Mouse (Mus musculus): Measurements from ENCODE around the gene BC107364.
"Not testable (repeated sequence)": the region's sequence is repeated elsewhere in the genome, so short reads cannot be mapped to it uniquely, and the experiment has no call there.

The BC107364 gene

DNA sequence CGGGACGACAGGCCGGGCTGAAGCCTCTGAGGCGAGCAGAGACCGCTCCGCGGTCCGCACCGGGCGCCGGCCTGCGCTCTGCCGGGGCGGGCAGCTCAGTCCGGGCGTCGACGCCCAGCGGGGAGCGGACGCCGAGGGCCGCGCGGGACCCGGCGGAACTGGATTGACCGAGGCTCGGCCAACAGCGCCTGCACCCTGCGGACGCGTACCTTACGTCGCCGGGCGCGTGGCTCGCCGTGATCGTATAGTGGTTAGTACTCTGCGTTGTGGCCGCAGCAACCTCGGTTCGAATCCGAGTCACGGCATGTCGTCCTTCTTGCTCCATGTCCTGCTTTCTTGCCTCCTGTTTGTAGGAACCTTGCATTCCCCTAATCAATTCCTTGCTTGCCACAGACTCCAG lies at the start of gene BC107364:
Gene BC107364 (minus strand): TSS at position 45 of the 400 bp plus-strand sequence.
- DNase-seq, result not testable (repeated sequence)

DNA sequence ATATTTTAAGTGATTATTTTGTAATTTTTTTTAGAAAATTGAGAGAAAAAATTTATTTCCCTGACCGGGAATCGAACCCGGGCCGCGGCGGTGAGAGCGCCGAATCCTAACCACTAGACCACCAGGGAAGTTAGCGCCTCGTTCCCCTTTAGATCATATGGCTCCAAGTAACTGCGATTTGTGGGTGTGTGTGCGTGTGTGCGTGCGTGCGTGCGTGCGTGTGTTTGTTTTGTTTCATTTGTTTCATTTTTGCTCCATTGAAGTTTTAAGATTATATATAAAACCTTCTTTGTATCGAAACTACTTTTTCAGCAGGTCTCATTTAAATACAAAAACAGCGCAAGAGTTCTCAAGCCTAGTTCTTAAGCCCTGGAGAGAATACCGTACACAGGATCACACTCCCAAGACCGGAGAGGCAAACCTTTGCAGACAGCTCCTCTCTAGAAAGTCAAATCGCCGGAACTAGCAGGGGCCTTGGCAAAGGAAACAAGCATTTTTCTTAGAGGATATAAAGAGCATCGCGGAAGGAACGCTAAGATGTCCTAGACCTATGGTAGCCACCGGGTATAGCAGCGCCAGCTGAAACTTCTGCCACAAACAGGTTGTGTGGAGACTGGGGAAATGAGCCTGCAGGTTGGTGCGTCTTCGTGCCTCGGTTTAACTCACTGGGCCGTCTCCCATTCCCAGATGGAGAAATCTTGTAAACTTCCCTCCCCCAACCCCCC lies 49.4 kb upstream of the BC107364 start:
- peak; percentile 91 for DNase-seq

DNA sequence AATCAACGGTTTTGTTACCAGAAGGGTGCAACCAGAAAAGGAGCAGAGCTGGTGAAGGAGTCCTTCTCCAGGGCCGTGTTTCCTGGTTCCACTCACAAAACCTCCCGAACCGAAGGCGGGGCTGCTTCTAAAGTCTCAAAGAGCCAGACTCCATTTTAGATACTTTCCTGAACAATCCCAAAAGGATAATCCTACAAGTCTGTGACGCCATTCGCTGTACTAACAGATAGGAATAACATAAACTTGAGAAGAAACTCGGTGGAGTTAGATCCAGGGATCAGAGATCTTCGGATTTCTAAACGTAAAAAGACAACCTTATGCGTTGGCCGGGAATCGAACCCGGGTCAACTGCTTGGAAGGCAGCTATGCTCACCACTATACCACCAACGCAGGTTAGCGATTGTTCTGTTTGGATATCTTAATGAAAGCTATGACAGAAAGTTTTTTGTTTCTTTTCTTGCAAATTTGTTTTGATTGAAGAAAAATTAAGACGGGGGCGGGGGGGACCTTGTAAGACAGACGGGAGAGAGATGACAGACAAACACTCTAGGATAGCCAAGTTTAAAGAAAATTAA lies 48.7 kb upstream of the BC107364 start:
- DNase-seq, result peak; percentile 92

DNA sequence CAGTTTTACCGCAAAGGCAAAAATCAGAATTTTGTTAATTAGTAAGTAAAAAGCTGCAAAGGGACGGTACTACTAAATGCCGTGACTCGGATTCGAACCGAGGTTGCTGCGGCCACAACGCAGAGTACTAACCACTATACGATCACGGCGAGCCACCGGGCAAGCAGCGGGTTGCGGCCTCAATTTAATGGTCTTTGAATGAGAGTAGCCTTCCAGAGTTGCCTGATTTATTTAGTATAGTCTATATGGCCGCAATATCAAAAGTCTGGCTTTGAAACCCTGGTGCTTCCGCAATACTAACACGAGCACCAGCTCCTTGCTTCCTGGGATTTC lies 48.1 kb upstream of the BC107364 start:
- DNase-seq, result peak; percentile 96

DNA sequence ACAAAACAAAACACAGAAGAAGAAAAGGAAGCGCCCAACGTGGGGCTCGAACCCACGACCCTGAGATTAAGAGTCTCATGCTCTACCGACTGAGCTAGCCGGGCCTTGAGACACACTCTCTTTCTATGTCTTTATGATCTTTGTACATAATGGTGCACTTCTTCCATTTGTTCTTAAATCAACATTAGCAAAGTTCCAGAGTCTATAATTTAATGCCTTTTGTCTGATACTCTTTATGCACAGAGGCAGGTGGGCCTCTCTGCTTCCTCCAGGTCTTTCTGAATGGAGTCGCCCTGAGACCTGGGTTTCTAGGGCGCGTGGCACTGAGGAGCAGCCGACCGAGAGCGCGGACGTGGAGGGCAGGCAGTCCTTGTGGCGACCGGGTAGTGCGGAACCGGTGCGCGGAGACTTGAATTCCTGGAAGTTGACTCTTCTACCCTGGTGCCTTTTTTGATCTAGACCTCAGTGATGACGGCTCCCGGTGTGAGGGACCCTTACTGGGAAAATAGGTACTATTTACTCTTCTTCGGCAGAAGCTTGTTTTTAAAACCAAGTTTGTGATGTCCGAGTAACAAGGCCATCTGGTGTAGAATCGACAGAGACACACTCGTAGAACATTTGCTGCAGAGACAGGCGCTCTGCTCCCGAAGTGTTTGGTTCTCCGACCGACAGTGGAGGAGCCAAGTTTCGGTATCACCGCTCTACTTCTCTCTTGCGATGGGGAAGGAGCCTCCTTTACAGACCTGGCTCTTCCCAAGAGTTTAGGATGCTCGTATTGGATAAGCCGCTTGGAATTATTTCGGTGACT lies 47.6 kb upstream of the BC107364 start:
- DNase-seq, result peak; percentile 82

DNA sequence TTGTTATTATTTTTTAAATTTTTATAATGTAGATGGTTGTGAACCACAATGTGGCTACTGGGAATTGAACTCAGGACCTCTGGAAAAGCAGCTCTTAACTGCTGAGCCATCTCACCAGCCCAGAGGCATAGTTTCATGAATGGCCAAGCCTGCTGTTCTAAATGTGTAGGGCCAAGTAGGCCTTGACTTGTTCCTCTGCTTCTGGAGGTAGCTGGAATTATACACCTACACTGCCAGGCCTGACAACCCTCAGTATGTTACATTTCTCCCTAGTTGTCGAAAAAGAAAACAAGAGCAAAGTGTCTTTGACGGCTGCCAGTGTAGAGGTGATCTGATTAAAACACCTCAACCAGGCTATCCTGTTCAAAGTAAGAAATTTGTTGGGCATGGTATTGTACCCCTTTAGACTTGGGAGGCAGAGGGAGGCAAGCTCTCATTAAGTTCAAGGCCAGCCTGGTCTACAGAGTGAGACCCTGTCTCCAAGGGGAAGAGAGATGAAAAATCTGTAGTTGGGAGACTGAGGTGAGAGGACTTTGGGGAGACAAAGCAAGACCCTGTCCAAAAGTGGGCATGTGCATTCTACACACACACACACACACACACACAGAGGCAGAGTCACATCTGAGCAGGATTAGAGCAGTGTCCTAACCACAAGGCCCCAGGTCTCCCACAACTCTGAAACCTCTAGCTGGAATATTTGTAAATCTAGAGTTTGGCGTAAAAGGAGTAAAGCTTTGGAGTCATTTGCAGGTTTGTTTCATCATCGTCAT lies 46.6 kb upstream of the BC107364 start:
- DNase-seq, result no peak

DNA sequence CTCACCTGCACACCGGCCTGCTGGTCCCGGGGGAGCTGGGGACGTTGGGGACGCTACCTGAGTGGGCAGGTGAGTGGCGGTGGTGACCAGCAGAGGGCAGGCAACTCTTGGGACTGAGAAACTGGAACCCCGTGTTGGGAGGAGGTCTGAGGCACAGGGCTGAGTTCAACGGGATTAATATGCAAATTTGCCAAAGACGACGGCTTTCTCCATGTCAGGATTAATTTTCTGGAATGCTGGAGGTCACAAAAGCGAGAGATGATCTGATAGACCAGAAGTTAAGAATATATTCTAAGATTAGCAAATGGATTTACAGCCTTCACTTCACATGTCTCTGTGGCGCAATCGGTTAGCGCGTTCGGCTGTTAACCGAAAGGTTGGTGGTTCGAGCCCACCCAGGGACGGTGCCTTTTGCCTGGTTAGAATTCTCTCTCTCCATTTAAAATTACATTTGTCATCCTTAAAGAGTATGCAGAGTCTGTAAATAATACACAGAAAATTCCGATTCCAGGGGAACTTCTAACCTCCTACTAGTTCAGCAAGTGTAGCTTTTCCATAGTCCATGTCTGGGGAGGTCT lies 45.4 kb upstream of the BC107364 start:
- peak; percentile 84 for DNase-seq

DNA sequence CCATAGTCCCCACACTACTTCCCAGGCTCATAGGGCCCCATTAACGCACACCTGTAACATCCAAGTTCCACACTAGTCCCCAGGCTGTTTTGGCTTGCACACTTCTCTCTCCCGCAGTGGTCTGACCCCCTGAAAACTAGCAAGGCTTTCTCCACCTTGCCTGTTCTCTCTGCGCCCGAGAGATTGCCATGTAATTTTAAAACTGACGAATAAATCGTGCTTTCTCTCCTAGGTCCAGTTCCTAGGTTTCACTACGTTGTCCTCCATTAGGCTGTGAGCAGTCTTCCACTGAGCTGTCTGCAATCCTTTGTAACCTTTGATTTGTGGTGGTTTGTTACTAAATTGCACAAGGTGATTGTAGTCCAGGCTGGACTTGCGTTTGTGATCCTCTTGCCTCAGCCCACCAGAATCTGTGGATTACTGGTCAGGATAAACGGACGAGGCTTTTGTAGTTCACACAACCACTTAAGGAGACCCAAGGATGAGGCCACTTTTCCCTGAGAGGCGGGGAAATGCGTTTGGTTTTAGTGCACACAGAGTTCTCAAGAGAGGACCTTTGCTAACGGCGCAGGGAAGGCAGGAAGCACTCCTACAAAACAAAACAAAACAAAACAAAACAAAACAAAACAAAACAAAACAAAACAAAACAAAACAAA lies 44.6 kb upstream of the BC107364 start:
- not testable (repeated sequence) for DNase-seq

DNA sequence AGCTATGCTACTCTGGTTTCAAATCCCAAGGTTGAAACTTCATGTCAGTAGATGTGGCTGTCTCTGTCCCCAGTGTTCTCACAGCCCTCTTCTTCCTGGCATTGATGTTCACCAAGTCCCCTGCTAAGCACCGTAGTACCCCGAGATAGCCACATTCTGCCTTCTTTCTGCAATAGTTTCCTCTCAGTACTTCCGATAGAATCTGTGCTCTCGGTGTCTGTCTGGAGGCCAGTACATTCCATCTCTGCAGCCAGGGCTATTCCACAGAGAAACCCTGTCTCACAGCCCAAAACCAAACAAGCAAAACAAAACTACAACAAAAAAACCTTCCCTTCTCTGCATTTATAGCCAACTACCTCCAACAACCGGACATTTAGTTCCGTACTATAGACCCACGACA lies 44.1 kb upstream of the BC107364 start:
- DNase-seq, result no peak

DNA sequence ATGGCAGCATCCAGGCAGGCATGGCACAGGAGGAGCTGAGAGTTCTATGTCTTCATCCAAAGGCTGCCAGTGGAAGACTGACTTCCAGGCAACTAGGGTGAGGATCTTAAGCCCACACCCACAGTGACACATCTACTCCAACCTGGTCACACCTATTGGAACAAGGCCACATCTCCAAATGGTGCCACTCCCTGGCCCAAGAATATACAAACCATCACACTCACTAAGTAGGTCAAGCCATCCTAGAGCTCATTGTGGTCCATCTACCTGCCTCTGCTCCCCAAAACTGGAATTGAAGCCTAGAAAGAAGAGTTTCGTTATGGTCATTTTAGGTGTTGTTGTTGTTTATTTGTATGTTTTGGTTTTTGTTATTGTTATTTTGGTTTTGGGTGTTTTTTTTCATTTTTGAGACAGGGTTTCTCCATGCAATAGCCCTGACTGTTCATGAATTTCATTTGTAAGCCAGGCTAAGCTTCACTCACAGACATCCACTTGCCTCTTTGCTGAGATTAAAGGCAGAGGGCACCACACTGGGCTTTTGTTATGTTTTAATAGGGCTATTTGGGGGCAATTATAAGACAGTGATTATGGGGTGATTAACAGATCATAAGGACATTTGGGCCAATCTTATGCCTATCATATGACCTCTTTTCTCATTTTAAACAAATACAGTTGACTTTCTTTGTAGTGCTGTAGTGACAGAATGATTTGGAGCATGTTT lies 43.5 kb upstream of the BC107364 start:
- DNase-seq, result no peak

DNA sequence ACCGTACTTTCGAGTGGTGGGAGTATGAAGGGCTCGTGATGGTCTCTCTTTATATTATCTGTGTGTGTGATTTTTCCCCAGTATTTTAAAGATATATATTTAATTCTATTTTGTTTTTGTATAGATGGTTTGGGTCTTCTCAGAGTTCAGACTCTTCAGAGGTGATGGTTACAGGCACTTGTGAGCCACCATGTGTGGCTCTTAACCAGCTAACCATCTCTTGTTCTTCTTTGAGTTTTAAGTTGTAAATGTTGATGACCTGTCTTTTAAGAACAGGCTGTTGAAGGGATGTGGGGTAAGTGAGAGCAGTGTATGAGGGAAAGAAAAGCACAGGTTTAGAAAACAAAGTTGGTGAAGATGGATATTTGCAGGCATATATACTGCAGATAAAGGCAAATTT lies 42.8 kb upstream of the BC107364 start:
- no peak for DNase-seq

DNA sequence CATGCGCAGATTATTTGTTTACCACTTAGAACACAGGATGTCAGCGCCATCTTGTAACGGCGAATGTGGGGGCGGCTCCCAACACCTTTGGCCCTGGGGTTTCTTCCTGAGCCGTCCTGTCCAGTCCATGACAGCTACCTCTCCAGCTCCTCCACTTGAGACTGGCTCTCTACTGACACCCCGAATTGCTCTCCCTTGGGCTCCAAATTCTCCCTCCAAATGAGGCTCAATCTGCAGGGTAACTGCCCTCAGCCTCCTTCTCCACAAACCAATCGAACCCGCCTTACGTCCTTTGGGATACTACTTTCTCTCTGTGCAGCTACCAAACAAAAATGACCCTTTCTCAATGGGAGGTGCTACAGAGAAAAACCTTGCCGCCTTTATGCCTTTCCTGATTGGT lies 42.4 kb upstream of the BC107364 start:
- not testable (repeated sequence) for DNase-seq

DNA sequence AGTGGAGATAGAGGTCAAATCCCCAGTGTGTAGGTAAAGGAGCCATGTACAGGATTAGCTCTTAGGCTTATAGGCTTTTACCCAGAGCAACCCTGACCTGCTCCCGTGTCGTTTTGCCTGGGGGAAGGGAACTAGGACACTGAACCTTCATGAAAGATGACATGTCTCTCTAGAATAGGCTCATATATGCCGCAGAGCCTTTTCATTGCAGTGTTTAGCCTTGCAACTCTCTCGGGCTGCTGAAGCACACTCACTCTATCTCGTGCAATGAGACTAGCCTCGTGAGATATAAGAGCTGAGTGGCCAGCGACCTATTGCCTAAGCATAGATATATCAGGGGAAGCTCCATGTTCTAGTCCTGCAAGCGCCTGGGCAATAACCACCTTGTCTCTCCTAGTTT lies 37.5 kb upstream of the BC107364 start:
- not testable (repeated sequence) for DNase-seq

DNA sequence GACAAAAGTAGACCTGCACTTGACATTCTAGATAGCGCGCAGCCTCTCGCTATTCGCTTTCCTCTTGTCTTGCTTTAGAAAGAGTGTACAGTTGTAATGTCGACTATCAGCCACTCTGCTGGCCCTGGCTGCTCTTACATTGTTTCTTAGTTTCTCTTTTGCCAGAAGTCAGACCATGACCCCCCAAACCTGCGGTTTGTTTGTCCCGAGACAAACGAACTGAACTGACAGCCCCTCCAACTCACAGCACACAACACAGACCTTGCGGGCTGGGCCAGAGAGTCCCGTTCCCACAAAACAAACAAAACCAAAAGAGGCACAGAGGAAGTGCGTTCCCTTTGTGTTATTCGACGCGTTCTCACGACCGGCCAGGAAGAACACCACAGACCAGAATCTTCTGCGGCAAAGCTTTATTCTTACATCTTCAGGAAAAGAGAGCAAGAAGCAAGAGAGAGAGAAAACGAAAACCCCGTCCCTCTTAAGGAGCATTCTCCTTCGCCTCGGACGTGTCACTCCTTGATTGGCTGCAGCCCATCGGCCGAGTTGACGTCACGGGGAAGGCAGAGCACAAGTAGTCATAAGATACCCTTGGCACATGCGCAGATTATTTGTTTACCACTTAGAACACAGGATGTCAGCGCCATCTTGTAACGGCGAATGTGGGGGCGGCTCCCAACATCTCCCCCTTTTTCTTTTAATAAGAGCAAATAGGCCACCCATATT lies 37.0 kb upstream of the BC107364 start:
- not testable (repeated sequence) for DNase-seq

DNA sequence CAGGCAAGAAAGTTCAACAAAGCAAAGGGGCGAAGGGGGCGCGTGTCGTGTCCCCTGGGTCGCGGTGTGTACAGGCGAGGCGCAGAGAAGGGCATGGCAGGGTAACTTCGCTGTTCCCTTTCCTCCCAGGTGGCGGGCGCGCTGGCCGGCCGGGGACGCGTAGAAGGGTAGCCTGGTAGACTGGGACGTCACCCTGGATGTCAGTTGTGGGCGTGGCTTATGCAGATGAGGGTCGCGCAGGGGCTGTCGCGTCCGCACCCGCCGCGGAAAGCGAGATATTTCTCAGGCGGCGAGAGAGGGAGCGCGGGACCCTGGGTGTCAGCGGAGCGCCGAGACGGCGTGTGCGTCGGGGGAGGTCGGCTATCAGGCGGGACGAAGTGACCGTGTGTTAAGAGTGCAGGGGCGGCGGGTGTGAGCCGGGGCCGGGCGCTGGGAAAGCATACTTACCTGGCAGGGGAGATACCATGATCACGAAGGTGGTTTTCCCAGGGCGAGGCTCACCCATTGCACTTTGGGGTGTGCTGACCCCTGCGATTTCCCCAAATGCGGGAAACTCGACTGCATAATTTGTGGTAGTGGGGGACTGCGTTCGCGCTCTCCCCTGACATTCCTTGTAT lies 36.3 kb upstream of the BC107364 start:
- not testable (repeated sequence) for DNase-seq

DNA sequence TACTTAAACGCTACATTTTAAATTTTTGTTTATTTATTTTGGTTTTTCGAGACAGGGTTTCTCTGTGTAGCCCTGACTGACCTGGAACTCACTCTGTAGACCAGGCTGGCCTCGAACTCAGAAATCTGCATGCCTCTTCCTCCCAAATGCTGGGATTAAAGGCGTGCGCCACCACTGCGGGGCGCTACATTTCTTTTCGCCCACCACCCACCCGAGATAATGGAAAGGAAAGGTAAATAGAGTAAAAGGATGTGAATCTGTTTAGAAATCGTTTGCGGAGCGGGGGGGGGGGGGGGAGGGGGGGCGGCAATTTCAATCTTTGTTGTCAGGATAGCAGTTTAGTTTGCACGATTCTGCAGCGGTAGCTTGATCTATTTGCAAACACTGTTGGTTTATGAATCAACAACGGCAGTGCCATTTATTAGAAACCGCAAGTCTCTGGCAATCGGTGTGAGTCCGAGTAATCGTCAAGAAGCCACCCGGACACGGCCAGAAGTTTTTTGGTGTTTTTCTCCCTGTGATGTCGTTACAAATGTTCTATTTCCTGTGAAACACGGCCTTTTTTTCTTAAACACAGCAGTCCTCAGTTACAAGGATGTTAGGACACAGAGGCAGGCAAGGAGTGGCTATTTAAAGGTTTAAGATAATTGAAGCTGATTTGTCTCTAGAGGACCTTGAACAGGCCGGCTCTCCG lies 35.6 kb upstream of the BC107364 start:
- peak; percentile 24 for DNase-seq

DNA sequence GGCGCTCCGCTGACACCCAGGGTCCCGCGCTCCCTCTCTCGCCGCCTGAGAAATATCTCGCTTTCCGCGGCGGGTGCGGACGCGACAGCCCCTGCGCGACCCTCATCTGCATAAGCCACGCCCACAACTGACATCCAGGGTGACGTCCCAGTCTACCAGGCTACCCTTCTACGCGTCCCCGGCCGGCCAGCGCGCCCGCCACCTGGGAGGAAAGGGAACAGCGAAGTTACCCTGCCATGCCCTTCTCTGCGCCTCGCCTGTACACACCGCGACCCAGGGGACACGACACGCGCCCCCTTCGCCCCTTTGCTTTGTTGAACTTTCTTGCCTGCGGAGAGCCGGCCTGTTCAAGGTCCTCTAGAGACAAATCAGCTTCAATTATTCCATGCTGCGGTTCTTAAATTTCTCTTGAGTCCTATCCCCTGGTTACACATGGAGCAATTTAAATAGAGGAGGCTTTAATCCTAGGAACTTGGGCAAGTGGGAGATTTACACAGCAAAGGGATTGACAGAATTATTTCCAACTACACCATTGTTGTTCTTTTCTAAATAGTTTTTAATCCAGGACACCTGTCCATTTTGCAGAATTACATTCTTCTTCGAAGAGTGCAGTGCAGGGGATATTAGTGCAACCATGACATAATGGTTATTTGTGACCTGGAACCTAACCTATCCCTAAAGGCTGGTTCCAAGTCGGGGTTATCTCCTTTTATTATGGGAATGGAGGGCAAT lies 34.9 kb upstream of the BC107364 start:
- not testable (repeated sequence) for DNase-seq

DNA sequence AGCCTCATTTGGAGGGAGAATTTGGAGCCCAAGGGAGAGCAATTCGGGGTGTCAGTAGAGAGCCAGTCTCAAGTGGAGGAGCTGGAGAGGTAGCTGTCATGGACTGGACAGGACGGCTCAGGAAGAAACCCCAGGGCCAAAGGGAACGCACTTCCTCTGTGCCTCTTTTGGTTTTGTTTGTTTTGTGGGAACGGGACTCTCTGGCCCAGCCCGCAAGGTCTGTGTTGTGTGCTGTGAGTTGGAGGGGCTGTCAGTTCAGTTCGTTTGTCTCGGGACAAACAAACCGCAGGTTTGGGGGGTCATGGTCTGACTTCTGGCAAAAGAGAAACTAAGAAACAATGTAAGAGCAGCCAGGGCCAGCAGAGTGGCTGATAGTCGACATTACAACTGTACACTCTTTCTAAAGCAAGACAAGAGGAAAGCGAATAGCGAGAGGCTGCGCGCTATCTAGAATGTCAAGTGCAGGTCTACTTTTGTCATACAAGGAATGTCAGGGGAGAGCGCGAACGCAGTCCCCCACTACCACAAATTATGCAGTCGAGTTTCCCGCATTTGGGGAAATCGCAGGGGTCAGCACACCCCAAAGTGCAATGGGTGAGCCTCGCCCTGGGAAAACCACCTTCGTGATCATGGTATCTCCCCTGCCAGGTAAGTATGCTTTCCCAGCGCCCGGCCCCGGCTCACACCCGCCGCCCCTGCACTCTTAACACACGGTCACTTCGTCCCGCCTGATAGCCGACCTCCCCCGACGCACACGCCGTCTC lies 34.1 kb upstream of the BC107364 start:
- not testable (repeated sequence) for DNase-seq

All from kidney, postnatal 14 days (tissue).